Mouse (Mus musculus): Measurements from ENCODE around the gene Nod2. TPM values are rescaled to one million over a fixed set of nuclear protein-coding genes. Genes with fewer than 3 reads are reported as not detected.
"Not testable (repeated sequence)": the region's sequence is repeated elsewhere in the genome, so short reads cannot be mapped to it uniquely, and the experiment has no call there.

The Nod2 gene
- polyA plus RNA-seq, 1 experiment from 2014 or later = not detected

DNA sequence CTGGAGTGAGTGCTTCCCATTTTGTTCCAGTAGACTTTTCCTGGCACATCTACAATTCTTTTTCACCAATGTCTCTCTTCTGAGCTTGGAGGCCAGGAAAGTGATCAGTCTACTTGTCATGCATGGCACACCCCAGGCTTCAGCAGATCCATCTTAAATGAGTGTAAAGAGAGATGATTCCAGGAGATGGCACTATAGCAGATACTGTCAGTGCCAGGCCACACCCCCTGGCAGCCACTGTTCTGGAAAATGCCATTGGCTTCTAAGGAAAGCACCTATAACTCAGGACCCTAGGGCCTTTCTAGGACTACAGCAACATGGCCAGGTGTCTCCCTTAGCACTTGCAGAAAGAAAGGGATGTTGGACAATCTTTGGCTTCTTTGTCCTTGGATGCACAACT lies 16.0 kb upstream of the Nod2 start:
- in situ Hi-C loops (cut with MboI; ENCODE audit: low pct_unique_long_range_greater_than_20kb) = loop anchor here (5.0 kb wide), 2 partner anchors 71 to 126 kb away; no protein-coding TSS in a partner anchor
- CTCF ChIA-PET = interaction anchor here (0.8 kb wide), 1 partner anchor 124 kb away, joined by 3 read pairs; no protein-coding TSS in a partner anchor

DNA sequence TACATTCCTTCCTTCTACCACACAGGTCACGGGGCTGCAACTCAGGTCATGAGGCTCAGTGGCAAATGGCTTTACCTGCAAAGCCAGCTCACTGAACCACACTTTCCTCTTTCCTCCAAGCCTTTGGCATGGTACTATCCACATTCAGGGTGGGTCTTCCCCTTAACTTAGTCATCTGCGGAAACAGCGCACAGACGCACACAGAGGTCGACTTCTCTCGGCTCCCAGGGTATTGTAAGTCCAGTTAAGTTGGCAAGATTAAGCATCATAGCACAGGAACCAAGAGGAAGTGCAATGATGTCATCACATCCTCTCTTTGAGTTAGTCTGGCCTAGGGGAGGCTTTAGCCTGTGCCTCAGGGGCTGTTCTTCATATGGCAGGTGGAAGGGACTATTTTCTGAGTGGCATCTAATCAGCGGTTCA lies 13.8 kb upstream of the Nod2 start:
- ATAC-seq = no peak
- TF ChIP-seq CTCF (IDR thresholded peaks at IDR 0.05) = no peak
- in situ Hi-C loops (cut with MboI; ENCODE audit: low pct_unique_long_range_greater_than_20kb) = loop anchor here (5.0 kb wide), 2 partner anchors 69 to 124 kb away; no protein-coding TSS in a partner anchor
- POLR2A ChIA-PET = no interaction called here
- peaks cover 4% of the 10 kb centered on the region for H3K27me3 ChIP-seq
- no peak for DNase-seq (ENCODE audit: low read depth, low spot score)
- CTCF ChIA-PET = no interaction called here

More for the DNA sequence above, 16.0 kb upstream of the Nod2 start:
- DNase-seq (ENCODE audit: low read depth, low spot score) (no peak), ATAC-seq (peak; percentile 45)
- H3K27me3 ChIP-seq = peaks cover 19% of the 10 kb centered on the region
- TF ChIP-seq CTCF (IDR thresholded peaks at IDR 0.05) = no peak
- POLR2A ChIA-PET = no interaction called here

DNA sequence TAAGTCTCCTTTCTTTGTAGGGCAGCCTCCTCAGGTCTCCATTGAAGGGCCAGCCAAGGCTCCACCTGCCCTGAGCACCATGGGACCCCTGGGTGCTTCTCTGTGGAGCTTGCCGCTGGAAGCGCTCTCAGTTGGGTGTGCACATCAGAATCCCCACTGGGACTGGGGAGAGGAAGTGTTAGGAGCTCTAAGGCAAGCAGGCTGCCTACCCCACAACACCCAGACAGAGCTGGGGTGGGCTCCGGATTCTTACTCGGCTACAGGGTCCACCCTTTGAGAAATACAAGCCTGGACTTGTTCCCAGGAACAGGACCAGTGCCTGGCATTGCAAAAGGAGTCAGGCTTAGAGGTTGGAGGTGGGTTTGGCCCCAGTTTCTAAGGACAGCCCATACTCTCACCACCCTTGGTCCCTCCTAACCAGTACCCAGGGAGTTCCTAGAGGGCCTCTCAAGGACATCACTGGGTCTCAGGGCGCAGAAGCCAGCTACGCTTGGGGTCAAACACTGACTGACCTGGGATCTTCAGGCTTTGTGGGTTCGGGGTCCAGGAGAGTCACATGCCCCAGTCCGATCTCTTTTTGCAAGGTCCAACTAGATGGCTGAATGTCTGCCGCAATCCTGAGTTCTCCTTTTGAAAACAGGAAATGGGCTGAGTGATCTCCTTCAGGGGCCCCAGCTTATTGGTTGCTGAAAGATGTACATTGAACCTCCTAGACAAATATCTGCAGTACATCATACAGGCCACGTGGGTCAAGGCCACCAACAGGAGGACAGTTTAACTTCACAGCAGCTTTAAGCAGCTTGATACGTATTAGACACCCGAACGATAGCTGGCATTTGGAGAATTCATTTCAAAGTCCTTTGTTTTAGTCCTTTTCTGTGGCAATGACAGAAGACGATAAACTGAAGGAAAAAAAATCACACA lies 11.4 kb upstream of the Nod2 start, which contains the start of gene Snx20:
Gene Snx20, minus strand, starts transcription at position 655 of the 924 bp plus-strand sequence.
- no peak for ATAC-seq
- no peak for DNase-seq (ENCODE audit: low read depth, low spot score)
- POLR2A ChIA-PET = no interaction called here
- in situ Hi-C loops (cut with MboI; ENCODE audit: low pct_unique_long_range_greater_than_20kb) = no loop called here
- TF ChIP-seq CTCF (IDR thresholded peaks at IDR 0.05) = no peak
- CTCF ChIA-PET = no interaction called here
- peaks cover under 1% of the 10 kb centered on the region for H3K27me3 ChIP-seq

DNA sequence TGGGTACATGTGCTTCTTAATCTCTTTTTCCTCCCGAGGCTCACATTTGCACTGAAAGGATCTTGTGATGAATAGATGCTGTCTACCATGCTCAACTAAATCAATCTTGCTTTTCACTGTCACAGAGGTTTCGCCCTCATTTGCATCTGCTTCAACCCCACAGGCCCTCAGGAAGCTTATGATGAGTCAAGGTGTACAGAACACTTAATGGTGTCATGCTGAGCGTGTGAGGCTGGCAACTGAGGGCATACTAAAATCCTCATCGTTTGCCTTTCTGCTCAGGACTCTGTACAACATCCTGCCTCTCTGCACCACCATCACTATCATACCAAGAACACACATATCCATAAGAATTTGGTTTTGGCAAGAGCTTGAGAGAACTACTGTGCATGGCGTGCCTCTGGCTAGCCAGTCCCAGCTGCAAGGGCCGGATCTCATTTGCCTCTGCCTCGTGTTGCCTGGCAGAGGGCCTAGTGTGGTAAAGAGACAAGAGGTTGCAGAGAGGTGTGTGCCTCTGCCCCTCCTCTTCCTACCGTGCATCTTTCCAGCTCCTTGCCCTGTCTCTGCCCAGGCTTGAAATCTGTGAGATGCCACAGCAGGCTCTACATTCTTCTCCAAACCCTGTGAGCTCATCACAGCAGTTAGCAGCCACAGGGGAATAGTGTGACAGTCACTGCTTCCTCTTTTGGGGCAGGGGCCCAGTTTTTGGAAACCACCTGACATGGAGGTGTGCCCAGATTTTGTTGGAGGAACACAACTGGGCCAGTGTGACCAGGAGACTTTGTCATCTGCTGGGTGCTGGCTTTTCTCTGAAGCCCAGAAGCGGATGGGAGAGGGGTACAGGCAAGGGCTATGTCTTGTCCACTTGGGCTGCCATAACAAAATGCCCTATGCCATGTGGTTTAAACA lies 9.8 kb upstream of the Nod2 start:
- peaks cover 4% of the 10 kb centered on the region for H3K27me3 ChIP-seq
- in situ Hi-C loops (cut with MboI; ENCODE audit: low pct_unique_long_range_greater_than_20kb) = no loop called here
- CTCF ChIA-PET = interaction anchor here (1.5 kb wide), 1 partner anchor 16 kb away, joined by 3 read pairs; no protein-coding TSS in a partner anchor
- no peak for DNase-seq (ENCODE audit: low read depth, low spot score)
- ATAC-seq = no peak
- TF ChIP-seq CTCF (IDR thresholded peaks at IDR 0.05) = no peak
- POLR2A ChIA-PET = no interaction called here

DNA sequence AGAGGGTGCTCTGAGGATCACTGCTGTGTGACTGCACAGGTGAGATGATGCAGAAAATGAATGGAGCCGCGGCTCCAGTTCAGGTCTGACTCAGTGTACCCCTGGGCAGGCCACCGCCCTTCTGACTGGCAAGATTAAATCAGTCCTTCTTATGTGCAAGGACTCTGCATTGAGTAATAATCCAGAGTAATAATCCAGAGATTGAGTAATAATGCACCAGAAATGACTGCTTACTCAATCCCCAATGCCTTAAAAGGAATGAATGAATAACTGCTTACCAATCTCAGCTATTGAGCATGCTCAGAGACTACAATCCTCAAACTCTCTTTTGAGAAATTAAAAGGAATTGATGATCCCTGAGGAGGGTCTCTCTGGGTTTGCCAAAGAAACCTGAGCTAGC lies 8.2 kb upstream of the Nod2 start:
- in situ Hi-C loops (cut with MboI; ENCODE audit: low pct_unique_long_range_greater_than_20kb) = no loop called here
- ChIA-PET CTCF (interaction anchor here (1.0 kb wide), 1 partner anchor 116 kb away, joined by 3 read pairs; no protein-coding TSS in a partner anchor), POLR2A (no interaction called here)
- no peak for TF ChIP-seq CTCF (IDR thresholded peaks at IDR 0.05)
- DNase-seq (ENCODE audit: low read depth, low spot score) = no peak
- peaks cover 4% of the 10 kb centered on the region for H3K27me3 ChIP-seq
- ATAC-seq = no peak

DNA sequence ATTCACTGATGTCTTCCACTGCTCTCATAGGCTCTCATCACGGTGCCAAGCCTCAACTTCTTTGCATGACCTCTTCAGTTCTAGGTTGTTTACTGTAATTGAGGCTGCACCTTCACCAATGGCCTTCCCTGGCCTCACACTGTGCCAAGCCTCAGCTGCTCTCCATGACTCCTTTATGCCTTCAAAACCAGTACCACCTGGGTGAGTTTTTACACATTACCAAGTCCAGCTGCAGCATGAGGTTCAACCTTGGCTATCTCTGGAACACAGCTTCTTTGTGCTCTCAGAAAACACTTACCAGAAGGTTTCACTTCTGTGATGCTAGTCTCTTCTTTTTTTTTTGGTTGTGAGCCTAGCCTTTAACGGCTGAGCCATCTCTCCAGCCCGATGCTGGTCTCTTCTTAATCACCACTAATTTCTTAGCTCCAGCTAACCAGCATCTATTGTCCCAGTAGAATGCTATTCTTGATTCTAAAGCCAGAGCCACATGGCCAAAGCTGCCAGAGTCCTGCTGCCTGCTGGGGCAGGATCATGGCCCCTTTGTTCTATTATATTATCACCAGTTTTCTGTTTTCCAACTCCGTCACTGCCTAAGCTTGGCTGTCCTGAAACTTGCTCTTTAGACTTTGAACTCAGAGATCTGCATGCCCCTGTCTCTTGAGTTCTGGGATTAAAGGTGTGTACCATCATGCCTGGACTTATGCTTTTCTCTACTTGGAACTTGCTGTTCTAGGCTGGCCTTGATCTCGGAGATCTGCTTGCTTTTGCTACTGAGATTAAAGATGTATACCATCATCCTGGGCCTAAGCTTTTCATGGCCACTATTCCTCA lies 4.2 kb upstream of the Nod2 start:
- ChIA-PET POLR2A (no interaction called here), CTCF (no interaction called here)
- DNase-seq (ENCODE audit: low read depth, low spot score) (no peak), ATAC-seq (no peak)
- peaks cover 10% of the 10 kb centered on the region for H3K27me3 ChIP-seq
- in situ Hi-C loops (cut with MboI; ENCODE audit: low pct_unique_long_range_greater_than_20kb) = no loop called here
- no peak for TF ChIP-seq CTCF (IDR thresholded peaks at IDR 0.05)

DNA sequence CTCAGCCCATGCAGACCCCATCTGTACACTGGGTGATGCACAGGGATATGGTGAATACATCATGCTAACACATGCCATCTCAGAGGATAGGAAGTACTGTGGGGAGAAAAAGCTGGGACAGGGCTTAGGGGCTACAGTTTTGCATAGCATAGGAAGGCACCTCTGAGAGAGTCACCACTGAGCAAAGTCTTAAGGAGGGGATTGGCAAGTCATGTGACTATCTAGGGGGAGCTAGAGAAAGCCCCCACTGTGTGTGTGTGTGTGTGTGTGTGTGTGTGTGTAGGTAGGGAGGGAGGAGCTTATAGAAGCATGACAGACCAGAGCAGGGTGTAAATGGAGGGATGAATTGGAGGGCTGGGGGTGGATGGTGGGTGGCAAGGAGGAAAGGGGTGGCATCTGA lies 1.2 kb downstream of the Nod2 start:
- in situ Hi-C loops (cut with MboI; ENCODE audit: low pct_unique_long_range_greater_than_20kb) = no loop called here
- H3K27me3 ChIP-seq = peaks cover 6% of the 10 kb centered on the region
- ATAC-seq (no peak), DNase-seq (ENCODE audit: low read depth, low spot score) (no peak)
- ChIA-PET CTCF (no interaction called here), POLR2A (no interaction called here)
- TF ChIP-seq CTCF (IDR thresholded peaks at IDR 0.05) = no peak

DNA sequence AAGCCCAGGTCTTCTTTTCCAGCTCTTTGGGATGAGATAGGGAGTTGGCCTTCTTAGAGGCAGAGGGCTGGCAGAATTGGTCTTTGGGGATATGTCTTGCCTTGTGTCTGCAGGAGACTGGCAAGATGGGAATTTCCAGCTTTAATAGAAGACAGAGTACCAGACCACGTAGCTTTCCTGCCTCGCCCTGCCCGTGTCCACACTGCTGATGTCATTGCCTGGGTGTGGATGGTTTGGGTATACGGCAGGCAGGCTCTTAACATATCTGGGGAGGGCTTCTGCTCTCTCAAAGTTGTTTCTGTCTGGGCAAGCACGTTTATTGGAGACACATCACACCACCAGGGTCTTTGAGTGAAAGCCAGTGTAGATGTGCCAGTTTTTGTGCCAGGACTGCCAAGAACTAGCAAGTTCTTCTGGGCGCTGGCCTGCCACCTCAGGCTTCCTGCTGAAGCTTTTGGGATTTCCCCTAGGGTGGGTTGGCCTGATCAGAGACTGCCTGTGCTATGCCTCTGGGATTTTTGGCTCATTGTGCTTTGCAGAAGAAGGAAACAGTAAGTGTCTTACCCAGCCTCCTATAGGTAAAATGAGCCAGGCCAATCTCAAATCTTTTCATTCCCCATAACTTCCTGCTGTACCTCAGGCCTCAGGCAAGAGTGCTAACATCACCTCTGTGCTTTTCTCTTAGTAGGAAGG lies 3.0 kb downstream of the Nod2 start:
- ATAC-seq (no peak), DNase-seq (ENCODE audit: low read depth, low spot score) (no peak)
- H3K27me3 ChIP-seq = peaks cover 10% of the 10 kb centered on the region
- no peak for TF ChIP-seq CTCF (IDR thresholded peaks at IDR 0.05)
- in situ Hi-C loops (cut with MboI; ENCODE audit: low pct_unique_long_range_greater_than_20kb) = no loop called here
- POLR2A ChIA-PET = no interaction called here
- CTCF ChIA-PET = no interaction called here

DNA sequence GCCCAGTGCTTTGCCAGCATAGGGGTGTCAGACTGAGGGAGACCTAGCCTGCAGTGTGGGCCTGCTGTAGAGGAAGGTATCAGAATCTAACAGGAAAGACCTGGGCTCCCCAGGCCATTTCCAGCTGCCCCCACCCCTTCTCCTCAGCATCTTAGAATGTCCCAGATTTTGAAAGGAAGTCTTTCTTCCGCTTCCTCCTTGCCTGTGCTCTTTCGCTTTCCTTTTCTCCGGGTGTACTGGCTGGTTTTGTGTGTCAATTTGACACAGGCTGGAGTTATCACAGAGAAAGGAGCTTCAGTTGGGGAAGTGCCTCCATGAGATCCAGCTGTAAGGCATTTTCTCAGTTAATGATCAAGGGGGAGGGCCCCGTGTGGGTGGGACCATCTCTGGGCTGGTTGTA lies 4.0 kb downstream of the Nod2 start:
- peaks cover 15% of the 10 kb centered on the region for H3K27me3 ChIP-seq
- CTCF ChIA-PET; POLR2A ChIA-PET; ATAC-seq; DNase-seq (ENCODE audit: low read depth, low spot score); in situ Hi-C loops (cut with MboI; ENCODE audit: low pct_unique_long_range_greater_than_20kb): not testable (repeated sequence)

Measured in Patski (cell line).